Mouse (Mus musculus): Measurements from ENCODE around the gene Gm10147.
"Not testable (repeated sequence)": the region's sequence is repeated elsewhere in the genome, so short reads cannot be mapped to it uniquely, and the experiment has no call there.

The Gm10147 gene

DNA sequence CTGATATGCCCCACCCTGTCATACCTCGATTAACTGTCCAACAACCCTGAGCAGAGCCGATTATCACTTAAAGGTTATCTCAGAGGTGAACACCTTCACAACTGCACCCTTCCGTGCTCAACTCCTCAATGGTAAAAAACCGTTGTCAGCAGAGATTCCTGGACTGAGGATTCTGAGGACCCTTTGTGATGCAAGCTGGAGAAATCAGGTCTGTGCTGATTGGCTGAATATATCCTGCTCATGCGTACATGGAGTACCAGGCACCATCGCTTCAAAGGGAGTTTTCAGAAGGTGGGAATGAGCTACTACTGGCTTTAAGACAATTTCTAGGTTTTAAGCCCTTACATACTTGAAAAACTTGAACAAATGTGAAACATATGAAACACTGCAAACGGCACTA lies at the start of gene Gm10147:
TSS of gene Gm10147 (minus strand) at position 101 of the 400 bp plus-strand sequence.
- DNase-seq (ENCODE audit: low read depth), result not testable (repeated sequence)
